Mouse (Mus musculus) liver, embryonic 14.5 days (tissue): ENCODE data around the gene Irx4.

Experiments
- CTCF ChIP-seq: IDR thresholded peaks from 2 replicates; pipeline ENCODE4 v1.5.1; 2016; ENCODE audit warnings: antibody characterized with exemption, low read depth, control low read depth
- EP300 ChIP-seq: IDR thresholded peaks from 2 replicates; pipeline ENCODE4 v1.6.1; 2016; ENCODE audit warnings: antibody characterized with exemption, low read depth

DNA sequence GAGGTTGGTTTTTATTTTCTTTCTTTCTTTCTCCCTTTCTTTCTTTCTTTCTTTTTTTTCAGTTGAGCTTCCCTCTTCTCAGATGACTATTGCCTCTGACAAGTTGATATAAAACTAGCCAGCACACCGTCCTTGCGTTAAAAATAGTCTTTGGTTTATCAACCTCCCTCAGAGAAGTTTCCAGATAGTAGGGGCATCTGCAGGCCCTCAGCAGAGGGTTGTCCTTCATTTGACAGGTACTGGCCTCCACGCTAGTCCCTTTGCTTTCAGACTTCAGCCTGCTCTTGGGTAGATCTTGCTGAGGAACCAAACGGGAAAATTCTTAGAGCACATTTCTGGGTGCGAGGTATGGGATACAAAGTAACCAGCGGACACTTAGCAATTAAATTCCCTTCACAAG, 17.1 kb downstream of the Irx4 start:
- no peak for TF ChIP-seq CTCF
- no peak for TF ChIP-seq EP300
